In the genomic region with DNA sequence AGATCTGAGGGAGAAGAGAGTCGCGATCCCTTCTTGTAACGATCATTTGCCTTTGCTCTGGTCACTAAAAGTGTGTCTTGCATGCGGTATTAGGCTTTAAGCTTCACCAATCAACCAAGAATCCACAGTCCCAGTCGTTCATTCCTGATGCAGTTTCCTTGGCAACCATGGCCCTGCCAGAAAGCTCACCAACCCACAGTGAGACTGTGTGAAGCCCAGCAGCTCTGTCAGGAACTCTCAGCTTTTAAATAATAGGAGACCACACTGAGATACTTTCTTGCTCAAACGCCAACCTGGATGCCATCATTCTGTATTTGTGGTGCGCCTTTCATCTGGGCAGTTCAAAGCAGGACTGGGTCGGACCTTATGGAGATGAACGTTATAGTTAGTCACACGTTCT, we compare ENCODE assay signal across 14 mouse cellular contexts.
A peak's percentile ranks its signal among the peaks of the same experiment; 100 is the strongest.
DNase-seq lines count a peak whose midpoint lies in the region; ATAC-seq lines count a peak whose summit lies in the region.
"Had no signal": no experiment of that assay in that cellular context is flagged by ENCODE, and none has a peak within 500 bp of the region (broad histone marks: within the 10 kb centered on the region; RNA-seq: fewer than 3 reads in every experiment).

No protein-coding gene starts in this region.

- no peak overlapping the region for H3K4me2 ChIP-seq in forebrain, embryonic 14.5 days (ENCODE audit: low read length)
- peak overlapping the region; percentile 11; the same call in 1 of the 2 replicates for H3K4me2 ChIP-seq in neural tube, embryonic 13.5 days
- H3K4me2 ChIP-seq: intestine, embryonic 15.5 days had no signal

- peak; percentile 53; the same call in 1 of the 2 replicates for ATAC-seq in frontal cortex, adult (ENCODE audit: low TSS enrichment)
- peak; percentile 54; the same call in 1 of the 2 replicates for ATAC-seq in forebrain, embryonic 14.5 days
- ATAC-seq in neural tube, embryonic 13.5 days (ENCODE audit: low read depth): no peak
- ATAC-seq: intestine, embryonic 15.5 days; liver, postnatal 0 days had no signal

- H3K27ac ChIP-seq in forebrain, embryonic 14.5 days (ENCODE audit: low read depth, low read length): no peak overlapping the region
- no peak overlapping the region for H3K27ac ChIP-seq in neural tube, embryonic 13.5 days (replicated peaks)
- H3K27ac ChIP-seq in limb, embryonic 10.5 days: no peak overlapping the region
- H3K27ac ChIP-seq: intestine, embryonic 15.5 days; stomach, postnatal 0 days had no signal

- H3K4me3 ChIP-seq in forebrain, embryonic 14.5 days (ENCODE audit: low read depth, low read length): no peak overlapping the region
- no peak overlapping the region for H3K4me3 ChIP-seq in neural tube, embryonic 13.5 days
- H3K4me3 ChIP-seq in limb, embryonic 10.5 days: no peak overlapping the region
- H3K4me3 ChIP-seq: erythroblast, embryonic 14.5 days; intestine, embryonic 15.5 days had no signal

- no peaks in the 10 kb centered on the region for H3K9me3 ChIP-seq in forebrain, embryonic 14.5 days (replicated peaks; ENCODE audit: control insufficient read depth, low read length)
- no peaks in the 10 kb centered on the region for H3K9me3 ChIP-seq in neural tube, embryonic 13.5 days
- no peaks in the 10 kb centered on the region for H3K9me3 ChIP-seq in limb, embryonic 10.5 days (replicated peaks)
- H3K9me3 ChIP-seq: intestine, embryonic 15.5 days had no signal

- H3K36me3 ChIP-seq in forebrain, embryonic 14.5 days (ENCODE audit: control insufficient read depth, insufficient read depth, low read length): no peaks in the 10 kb centered on the region
- no peaks in the 10 kb centered on the region for H3K36me3 ChIP-seq in neural tube, embryonic 13.5 days
- H3K36me3 ChIP-seq in limb, embryonic 10.5 days: no peaks in the 10 kb centered on the region
- H3K36me3 ChIP-seq: intestine, embryonic 15.5 days had no signal

- DNase-seq in frontal cortex, postnatal 25 days (ENCODE audit: low spot score in 2 of 2): no peak
- DNase-seq in forebrain, embryonic 14.5 days (ENCODE audit: low spot score): peak; percentile 67
- DNase-seq in layer of hippocampus, adult 8-10 months (ENCODE audit: low spot score in 2 of 2): peak; percentile 37 to 58
- DNase-seq in limb, embryonic 10.5 days (ENCODE audit: low spot score): no peak
- DNase-seq in heart, adult 11 months: no peak
- no peak for DNase-seq in cerebellum, postnatal 4 days (ENCODE audit: low spot score in 2 of 2)
- DNase-seq: cerebellum, adult 9-11 months; heart, adult 18-20 months; liver, postnatal 0 days had no signal

- no peak overlapping the region for H3K9ac ChIP-seq in forebrain, embryonic 14.5 days (ENCODE audit: low read length)
- H3K9ac ChIP-seq in neural tube, embryonic 13.5 days: no peak overlapping the region
- H3K9ac ChIP-seq: intestine, embryonic 15.5 days; liver, postnatal 0 days had no signal

- peaks cover 6% of the 10 kb centered on the region for H3K4me1 ChIP-seq in forebrain, embryonic 14.5 days (ENCODE audit: control insufficient read depth, insufficient read depth, low read length)
- peaks cover 6% of the 10 kb centered on the region; the same call in 1 of the 2 replicates for H3K4me1 ChIP-seq in neural tube, embryonic 13.5 days (replicated peaks)
- peaks cover 17% of the 10 kb centered on the region for H3K4me1 ChIP-seq in limb, embryonic 10.5 days
- H3K4me1 ChIP-seq: intestine, embryonic 15.5 days had no signal

- no peaks in the 10 kb centered on the region for H3K27me3 ChIP-seq in forebrain, embryonic 14.5 days (replicated peaks; ENCODE audit: control insufficient read depth, insufficient read depth, low read length)
- no peaks in the 10 kb centered on the region for H3K27me3 ChIP-seq in neural tube, embryonic 13.5 days
- H3K27me3 ChIP-seq in limb, embryonic 10.5 days (ENCODE audit: low read depth, poor library complexity, severe bottlenecking): 0 out of 2 replicates have a peak, but pooled peaks cover 4% of the 10 kb centered on the region
- H3K27me3 ChIP-seq: intestine, embryonic 15.5 days had no signal

- WGBS in forebrain, embryonic 14.5 days: 32% methylated on average over 10 of the region's 10 CpGs
- WGBS in neural tube, embryonic 13.5 days: 39% methylated on average over 10 of the region's 10 CpGs
- 64% methylated on average over 10 of the region's 10 CpGs for WGBS in limb, embryonic 10.5 days

Comparison
In these comparisons a context has a peak if more than half of its experiments do, and no peak if none do; other contexts are left out.
1. DNase-seq: peak in forebrain, embryonic 14.5 days (single experiment) and layer of hippocampus, adult 8-10 months (2 of 2); none in frontal cortex, postnatal 25 days (0 of 2), limb, embryonic 10.5 days (single experiment), heart, adult 11 months (single experiment) and cerebellum, postnatal 4 days (0 of 2).